Mouse (Mus musculus): Measurements from ENCODE around the gene Hipk2.

The Hipk2 gene

DNA sequence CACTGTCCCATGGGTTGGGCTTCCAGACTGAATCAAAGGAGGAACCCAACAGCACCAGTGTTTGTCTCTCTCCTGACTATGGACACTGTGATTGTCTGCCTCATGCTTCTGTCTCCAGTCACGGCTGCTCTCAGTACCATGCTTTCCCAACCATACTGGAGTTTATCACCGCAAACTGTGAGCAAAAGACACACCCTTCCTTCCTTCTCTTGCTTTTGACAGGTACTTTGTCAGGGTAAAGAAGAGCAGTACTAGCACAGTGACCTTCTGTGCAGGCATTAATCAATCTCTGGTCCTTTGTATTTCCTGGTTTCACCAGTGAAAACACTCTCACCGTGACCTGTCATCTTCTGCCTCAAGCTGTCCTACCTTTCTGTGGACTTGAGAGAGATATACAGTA lies 25.7 kb upstream of the Hipk2 start:
- DNase-seq, result no peak

- DNase-seq, result no peak
Observed at GRCm38 (mm10) chr6:38901152-38901551, 25.2 kb upstream of the Hipk2 start.

DNA sequence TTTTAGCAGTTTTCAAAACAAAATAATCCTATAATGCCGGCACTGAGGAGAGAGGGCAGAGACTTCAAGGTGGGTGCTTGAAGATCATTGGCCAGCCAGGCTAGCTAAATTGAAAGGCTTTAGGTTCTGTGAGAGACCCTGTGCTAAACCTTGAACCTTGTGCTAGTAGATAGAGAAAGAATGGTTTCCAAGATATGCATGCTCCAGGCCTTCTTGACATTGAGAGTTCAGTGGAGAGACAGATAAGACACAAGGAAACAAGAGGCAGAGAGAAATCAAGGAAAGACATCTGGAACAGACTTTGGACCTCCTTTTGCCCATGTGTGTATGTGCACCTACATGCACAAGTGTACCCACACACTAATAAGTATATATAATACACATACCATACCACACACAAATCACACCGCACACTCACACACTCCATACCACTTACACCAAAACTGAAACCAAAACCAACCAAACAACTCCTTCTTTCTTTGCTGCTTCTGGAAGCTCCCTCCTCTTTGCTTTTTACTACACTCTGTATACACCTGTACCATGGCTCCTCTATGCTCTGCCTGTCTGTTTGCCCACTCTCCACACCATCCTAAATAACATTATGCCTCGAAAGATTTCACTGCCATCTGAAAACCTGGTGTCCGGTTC lies 24.6 kb upstream of the Hipk2 start:
- DNase-seq, result no peak

GRCm38 (mm10) chr6:38900073-38900472 lies 24.1 kb upstream of the Hipk2 start:
- no peak for DNase-seq

DNA sequence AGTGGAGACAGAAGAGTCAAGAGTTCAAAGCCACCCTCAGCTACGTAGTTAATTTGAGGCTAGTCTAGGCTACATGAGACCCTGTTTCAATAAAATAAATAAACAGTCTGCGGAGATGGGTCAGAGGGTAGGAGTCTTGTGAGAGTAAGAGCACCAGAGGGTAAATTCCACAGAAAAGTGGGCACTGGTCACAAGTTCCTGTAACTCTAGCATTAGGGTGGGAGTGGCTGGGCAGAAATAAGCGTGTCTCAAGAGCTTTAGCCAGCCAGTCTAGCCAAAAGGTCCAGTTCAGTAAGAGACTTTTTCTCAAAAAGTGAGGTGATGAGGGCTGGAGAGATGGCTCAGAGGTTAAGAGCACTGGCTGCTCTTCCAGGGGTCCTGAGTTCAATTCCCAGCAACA lies 17.6 kb upstream of the Hipk2 start:
- no peak for DNase-seq

- DNase-seq, result no peak
Observed at GRCm38 (mm10) chr6:38892017-38892416, 16.1 kb upstream of the Hipk2 start.

- no peak for DNase-seq
Observed at GRCm38 (mm10) chr6:38889156-38889555, 13.2 kb upstream of the Hipk2 start.

GRCm38 (mm10) chr6:38887436-38887835 lies 11.5 kb upstream of the Hipk2 start:
- no peak for DNase-seq

GRCm38 (mm10) chr6:38885132-38885531 lies 9.2 kb upstream of the Hipk2 start:
- no peak for DNase-seq

DNA sequence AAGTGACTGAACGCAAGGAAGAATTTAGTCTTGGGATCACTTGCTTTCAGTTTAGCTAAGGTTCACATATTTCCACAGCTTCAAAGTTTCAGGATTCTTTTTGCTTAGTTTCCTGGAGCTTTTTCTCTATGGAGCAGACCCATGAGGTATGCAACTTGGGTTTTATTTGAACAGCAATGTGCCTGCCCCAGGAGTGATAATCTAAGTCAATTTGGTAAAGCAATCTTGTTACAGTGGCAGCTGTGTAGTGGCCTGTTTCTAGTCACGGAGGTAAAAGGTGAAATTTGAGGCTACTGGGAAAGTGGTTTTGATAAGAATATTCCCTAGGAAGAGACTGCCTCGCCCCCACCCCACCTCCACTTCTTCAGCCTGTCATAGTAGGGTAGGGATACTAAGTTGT lies 8.5 kb upstream of the Hipk2 start:
- no peak for DNase-seq

GRCm38 (mm10) chr6:38882728-38883171 lies 6.8 kb upstream of the Hipk2 start:
- no peak for DNase-seq

DNA sequence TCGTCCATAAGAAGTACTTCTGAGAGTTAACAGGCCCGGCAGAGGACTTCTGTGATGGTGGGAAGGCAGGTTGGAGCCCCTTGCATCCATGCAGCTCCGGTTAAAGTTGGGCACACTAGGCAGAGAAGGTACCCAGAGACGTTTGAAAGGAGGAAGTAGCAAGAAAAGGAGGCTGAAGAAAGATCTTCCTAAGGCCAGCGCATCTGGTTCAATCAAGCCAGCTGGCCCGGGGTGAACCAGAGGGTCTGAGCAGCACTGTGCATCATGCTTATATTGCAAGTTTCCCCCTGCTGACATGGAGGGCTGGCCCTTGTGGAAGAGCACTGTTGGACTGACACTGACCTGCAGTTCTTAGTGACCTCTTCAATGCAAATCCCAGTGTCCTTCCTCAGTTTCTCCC lies 6.0 kb upstream of the Hipk2 start:
- no peak for DNase-seq

GRCm38 (mm10) chr6:38881468-38881867 lies 5.5 kb upstream of the Hipk2 start:
- peak; percentile 40 for DNase-seq

GRCm38 (mm10) chr6:38877674-38878073 lies 1.7 kb upstream of the Hipk2 start:
- no peak for DNase-seq

DNA sequence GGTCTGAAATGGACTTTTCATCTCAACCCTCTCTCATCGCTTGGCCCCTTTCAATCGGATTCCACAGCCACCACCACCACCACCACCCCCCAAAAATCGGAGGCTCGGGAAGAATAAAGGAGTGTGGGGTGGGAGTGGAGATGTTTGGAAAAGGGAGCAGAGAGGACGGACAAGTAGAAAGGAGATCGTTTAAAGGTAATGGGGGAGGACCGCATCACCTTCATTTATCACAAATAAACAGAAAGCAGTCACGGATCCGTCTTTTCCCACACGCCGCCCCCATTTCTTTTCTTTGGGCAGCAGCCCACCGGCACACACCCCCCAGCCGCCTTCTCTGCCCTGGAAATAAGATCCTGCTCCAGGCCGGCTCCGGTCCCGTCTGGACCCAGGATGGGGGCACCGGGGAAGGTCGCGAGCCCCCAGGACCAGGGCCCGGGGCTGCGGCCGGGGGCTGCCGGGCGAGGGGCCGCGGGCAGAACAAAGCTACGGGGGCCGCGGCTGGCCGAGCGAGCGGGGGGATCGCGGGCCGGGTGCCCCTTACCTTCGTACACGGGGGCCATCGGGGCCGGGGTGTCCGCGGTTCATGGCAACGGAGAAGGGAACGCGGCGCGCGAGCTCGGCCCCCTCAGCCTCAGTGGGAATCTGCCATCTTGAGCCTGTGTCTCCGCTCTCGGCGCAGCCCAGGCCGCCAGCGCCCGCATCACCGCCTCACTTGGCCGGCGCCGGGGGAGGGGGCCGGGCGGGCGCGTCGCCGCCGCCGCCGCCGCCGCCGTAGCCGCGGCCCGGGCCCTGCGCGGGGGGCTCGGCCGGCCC lies 501 bp downstream of the Hipk2 start, which contains the start of gene Tbxas1:
Gene Tbxas1, plus strand, starts transcription at position 147 of the 813 bp plus-strand sequence.
- peak; percentile 70 for DNase-seq

DNA sequence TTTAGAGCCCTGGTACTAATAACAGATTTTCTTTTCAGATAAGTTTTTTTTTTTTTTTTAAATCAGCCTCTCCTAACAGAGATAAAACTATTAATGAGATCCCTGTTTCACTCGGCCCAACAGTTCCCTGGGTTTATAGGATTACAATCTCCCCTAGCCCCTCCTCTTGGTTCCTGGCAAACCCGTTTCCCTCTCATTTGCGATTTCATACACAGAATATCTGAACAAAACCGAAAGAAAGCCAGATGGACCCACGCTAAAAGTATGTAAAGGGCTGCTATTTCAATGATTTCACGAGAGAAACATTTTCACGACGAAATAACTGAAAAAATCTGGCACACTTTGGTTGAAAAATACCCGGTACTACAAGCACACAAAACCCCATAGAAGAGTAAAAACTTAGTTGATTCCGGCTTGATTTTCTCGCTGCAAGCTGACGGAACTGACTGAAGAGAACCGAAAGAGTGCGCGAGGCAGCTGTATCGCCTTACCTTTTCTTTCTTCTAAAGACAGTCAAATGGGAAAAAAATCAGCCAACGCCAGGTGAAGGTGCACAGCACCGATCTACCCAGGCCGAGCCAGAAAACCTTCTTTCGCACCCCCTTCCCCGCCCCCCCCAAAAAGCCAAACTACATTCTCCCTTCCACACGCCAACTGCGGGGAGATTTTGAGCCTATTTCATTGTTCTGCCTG lies 1.3 kb downstream of the Hipk2 start:
- peak; percentile 26 for DNase-seq

DNA sequence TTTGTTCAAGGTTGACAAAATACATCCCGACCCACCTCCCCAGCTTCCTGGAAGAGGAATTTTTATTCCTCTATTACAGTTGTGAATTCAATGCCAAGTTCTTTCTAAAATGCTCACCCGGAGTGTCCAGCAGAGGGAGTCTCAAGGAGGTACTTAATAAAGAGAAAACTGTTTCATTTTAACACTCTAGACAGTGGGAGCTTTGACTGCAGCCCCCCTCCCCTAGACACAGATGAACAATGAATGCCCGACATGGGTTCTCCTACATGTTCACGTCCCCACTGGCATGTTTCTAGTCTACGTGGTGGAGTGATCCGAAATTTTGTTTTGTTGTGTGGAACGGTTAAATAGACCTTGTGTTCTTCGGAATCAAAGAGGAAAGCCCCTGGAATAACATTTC lies 1.9 kb downstream of the Hipk2 start:
- peak; percentile 78 for DNase-seq

DNA sequence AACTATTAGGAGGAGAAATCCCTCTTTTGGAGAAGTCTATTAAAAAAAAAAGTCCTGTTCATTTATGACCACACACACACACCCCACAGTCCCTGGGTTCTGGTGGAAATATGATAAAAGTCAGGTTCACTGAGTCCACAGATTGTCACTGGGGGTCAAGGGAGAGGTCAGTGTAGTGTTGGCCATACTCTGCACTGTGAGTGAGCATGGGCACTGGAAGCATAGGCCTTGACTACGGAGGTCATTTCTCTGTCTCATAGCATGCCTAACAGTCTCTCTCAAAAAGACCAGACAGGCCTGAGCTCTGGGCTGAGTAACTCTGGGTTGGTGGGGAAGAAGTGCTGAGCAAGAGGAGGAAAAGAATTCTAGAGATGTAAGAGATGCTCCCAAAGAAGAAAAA lies 2.6 kb downstream of the Hipk2 start:
- DNase-seq, result no peak

- DNase-seq, result peak; percentile 29
Observed at GRCm38 (mm10) chr6:38871051-38871450, 4.9 kb downstream of the Hipk2 start.

DNA sequence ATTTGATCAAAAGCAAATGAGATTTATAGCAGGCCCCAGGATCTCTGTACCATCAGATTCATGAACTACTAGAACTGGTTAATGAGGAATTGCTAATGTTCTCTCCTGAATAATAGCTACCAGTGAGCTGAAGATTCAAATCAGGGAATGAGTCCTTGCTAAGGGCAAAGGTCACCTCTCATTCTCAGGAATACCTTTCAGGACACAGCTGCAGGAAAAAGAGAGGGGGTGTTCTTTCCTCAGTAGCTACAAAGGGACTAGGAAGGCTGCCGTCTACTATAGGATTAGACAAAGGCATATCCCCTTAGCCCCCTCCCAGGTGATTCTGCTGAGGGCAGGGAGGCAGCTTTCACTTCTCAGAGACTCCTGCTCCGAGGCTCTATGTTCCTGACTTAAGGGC lies 5.9 kb downstream of the Hipk2 start:
- no peak for DNase-seq

DNA sequence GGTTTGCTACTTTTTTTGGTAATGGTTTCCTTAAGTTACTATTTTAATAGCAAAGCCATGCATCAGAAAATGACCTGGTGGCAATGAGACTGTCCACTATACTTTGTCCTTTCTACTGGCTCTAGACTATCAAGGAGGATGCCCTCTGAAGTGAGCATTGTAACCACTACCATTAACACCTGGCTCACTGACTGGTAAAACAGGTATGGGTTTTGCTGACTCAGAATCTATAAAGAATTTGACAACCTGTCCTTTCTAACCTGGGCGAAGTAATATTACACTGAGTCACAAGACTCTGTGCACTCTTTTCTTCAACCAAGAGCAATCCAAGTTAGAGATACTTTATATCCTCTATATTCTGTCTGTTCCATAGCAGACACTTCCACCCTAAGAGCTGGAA lies 7.0 kb downstream of the Hipk2 start:
- no peak for DNase-seq

DNA sequence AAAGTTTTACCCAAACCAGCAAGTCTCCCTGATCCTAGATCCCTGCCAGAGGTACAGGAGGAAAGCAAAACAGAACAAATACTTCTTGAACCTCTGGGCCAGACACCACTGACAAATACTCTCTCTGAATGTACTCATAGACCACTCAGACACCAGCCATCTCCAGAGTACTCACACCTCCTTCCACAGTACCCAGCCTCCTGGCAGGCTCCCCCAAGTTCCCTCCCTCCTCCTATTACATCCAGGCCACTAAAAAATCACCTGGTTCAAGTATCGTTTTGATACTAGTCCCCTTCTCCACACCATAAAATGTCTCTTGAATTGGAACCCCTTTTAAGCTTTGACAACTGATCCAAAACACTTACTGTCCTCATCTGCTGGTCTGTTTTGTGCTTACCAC lies 8.7 kb downstream of the Hipk2 start:
- no peak for DNase-seq

- DNase-seq, result peak; percentile 29
Observed at GRCm38 (mm10) chr6:38866761-38867160, 9.2 kb downstream of the Hipk2 start.

DNA sequence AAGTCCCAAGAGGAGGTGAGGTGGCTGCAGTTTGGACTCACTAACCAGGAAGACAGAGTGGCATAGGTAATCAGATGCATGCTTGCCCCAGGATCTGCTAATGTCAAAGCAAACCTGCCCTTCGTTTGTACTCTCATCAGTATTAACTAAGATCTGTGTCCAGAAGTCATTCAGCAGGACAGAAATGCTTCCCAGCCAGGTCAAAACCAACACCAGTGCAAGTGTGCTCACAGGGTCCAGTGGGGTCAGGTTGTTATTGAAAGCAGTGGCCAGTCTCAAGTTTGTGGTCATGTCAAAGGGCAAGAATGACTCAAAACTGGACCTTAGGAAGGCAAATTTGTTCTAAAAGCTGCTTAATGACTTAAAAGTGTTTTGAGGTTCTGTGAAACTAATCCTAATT lies 9.6 kb downstream of the Hipk2 start:
- DNase-seq, result peak; percentile 51
